Mouse (Mus musculus): ENCODE data around the gene Dync1li2.

- TF ChIP-seq EP300 (IDR thresholded peaks at IDR 0.05; ENCODE audit: low read depth) = no peak
- no peak for TF ChIP-seq CTCF (IDR thresholded peaks at IDR 0.05; ENCODE audit: low read depth)
These were observed 34.3 kb downstream of the Dync1li2 start for GRCm38 (mm10) chr8:104408328-104409110.
